Mouse (Mus musculus) gonadal fat pad, adult 2 months (tissue): ENCODE results near the gene Arhgef25. TPM values are rescaled to one million over a fixed set of nuclear protein-coding genes. Genes with fewer than 3 reads are reported as not detected.

Experiments
- DNase-seq: peaks from one replicate; pipeline ENCODE4 v3.0.0-alpha.2; 2012; ENCODE audit warnings: low read depth
- polyA plus RNA-seq: library from polyadenylated mRNA; depleted of rRNA; stranded (reverse); fragments of >200 nt; gene quantifications from 2 replicates; pipeline ENCODE4 v1.2.3, GENCODE M21; 2012

Gene Arhgef25
- polyA plus RNA-seq, 1 experiment, result 29.6 TPM

GRCm38 (mm10) chr10:127185506-127185905, 4.4 kb downstream of the Arhgef25 start:
- no peak for DNase-seq

- DNase-seq, result no peak
These were observed 4.8 kb downstream of the Arhgef25 start for GRCm38 (mm10) chr10:127185101-127185500.

DNA sequence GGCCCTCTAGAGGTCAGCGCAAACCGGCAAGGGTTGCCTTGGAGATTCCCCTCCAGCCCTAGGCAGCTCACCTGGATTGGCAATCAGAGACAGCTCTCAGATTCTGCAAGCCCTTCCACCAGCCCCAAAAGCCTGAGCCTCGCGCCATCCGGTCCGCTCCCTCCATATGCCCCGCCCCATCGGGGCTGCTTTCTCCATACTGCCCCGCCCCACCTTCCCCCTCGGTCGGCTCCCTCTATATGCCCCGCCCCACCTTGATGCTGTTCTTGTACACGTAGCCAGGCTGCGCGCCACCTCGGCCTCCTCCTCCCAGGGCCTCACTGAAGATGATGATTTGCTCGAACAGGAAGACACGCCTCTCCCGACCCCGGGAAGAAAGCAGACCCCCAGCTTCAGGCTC, 6.1 kb downstream of the Arhgef25 start:
- no peak for DNase-seq

DNA sequence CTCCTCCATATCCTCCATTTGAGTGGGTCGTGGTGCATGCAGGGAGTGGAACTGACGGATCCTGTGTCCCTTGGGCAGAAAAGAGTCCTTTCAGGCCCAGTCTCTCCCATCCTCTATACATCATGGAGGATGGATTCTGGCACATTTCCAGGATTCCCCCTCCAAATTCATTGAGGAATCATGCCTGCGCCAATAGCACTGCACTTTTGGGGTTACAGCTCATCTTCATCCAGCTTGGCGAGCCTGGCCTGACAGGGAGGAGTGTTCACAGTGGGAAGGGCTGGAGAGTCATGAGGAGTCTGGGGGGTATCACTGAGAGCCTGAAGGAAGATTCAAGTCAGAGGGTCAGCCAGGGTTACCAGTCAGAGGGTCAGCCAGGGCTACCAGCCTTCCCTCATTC, 7.3 kb downstream of the Arhgef25 start:
- no peak for DNase-seq

DNA sequence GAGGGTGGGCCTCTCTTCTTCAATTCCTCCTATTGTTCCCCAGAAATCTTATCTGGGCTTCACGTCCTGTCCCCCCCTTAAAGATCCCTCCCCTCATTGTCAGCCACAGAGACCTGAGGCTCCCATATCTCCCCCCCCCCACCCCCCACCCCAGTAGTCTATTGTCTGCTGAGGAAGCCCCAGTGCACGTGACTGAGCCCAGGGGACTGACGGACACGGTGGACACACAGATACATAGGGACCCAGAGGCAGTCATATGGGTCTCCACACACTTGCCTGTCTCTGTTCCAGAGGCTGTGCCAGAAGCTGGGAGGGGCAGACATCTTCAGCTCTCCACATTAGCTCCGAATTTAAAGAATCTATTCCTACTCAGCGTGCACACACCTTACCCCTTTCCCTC, 8.3 kb downstream of the Arhgef25 start:
- no peak for DNase-seq

DNA sequence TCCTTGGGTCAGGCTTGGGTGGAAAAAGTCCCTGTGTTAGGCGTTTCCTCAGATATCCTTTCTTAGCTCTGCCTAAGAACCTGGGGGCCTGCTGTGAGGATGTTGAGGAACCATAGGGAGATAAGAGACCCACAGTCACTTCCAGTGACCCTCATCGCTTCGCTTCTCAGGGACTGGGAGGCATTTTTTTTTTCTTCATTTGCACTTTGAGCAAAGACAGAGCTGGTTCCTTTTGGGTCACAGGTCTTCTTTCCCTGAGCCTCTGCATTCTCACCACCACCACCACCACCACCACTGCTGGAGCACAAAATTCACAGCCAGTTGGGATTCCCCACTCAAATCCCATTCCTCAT, 9.2 kb downstream of the Arhgef25 start:
- no peak for DNase-seq

DNA sequence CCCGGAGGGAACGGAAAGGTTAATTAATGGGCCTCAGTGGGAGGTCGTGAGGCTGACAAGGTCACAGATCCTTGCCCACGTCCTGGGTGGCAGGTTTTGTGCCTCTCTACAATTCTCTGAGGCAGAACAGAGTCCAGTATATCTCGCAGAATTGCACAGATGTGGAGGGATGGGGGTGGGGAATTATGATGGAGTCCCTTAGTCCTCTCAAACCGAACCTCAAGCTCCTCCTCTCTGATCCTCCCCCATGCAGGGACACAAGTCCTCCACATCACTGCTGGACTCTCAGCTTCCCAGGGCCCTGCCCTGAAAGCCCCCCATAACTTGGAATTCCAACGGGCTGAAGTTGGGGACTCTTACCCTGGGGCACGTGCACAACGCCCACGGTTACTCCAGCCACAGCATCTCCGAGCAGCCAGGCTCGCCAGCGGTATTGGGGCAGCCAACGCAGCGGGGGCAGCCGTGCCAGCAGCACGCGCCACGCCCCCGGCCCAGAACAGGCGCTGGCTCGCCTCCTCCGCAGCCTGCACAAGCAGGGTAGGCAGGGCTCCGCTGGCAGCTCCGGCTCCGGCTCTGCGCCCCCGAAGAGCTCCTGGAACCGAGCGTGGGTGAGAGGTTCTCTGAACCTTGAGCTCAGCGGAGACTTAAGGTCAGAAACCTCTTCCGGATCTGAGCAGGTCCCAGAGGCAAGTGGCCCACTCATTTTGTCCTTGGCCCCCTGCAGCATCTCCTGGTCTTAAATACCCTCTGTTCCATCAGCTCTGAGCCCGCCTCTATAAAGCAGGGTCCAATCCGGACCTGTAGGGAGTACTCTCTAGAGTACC, 9.8 kb downstream of the Arhgef25 start, which contains the start of gene Slc26a10:
Gene Slc26a10, minus strand, starts transcription at position 775 of the 824 bp plus-strand sequence.
- no peak for DNase-seq

GRCm38 (mm10) chr10:127178286-127179027, 11.4 kb downstream of the Arhgef25 start:
- no peak for DNase-seq

DNA sequence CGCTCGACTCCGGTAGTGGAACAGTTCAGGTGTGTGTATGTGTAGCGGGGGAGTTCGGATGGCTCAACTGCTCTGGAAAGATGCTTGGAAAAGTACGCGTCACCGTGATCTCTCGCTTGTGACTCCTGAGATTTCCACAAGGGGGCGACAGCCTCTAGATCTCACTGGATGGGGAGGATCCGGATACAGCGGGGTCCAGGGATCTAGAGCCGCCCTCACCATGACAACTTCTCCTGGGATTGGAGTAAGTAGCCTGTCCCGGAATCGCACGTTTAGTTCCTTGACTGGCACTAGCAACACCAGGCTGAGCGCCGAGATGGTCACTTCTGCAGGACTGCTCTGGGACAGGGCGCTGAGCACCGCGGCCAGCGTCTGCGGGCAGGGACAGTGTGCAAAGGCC, 12.2 kb downstream of the Arhgef25 start:
- no peak for DNase-seq

- DNase-seq, result no peak
These were observed 12.6 kb downstream of the Arhgef25 start for GRCm38 (mm10) chr10:127177235-127177634.

DNA sequence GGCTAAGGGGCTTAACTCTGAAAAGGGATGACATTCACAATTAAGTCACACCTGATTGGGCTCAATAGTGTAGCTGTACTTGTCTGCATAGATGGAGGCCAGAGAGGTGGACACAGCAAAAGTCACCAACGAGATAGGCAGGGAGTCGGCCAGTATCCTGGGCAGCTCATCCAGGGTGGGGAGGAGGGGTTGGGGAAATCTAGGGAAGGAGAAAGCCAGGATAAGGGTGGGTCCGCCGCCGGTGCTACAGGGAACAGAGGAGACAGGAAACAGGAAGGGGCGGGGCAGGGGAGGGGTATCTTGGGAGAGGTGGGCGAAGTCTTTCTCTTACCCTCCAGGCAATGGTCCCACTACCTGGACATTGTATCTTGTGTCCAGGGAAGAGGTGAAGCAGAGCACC, 13.1 kb downstream of the Arhgef25 start:
- no peak for DNase-seq

- DNase-seq, result no peak
These were observed 13.7 kb downstream of the Arhgef25 start for GRCm38 (mm10) chr10:127176228-127176627.

DNA sequence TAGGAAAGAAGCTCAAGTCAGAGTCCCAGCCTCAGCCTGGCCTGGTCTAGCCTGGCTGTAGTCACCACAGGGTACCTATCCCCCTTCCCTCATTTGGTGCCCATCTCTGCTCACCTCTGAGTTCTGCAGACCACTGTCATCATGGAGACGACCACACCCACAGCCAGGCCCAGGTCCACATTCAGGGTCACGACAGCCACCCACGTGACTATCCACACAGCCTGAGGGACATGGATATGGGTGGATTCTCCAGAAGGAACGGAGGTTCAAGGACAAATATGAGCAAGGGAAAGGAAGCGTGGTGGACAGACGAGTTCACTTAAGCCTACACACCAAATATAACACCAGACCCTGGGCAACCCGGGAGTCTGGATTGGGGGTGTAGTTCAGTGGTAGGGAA, 15.7 kb downstream of the Arhgef25 start:
- no peak for DNase-seq

DNA sequence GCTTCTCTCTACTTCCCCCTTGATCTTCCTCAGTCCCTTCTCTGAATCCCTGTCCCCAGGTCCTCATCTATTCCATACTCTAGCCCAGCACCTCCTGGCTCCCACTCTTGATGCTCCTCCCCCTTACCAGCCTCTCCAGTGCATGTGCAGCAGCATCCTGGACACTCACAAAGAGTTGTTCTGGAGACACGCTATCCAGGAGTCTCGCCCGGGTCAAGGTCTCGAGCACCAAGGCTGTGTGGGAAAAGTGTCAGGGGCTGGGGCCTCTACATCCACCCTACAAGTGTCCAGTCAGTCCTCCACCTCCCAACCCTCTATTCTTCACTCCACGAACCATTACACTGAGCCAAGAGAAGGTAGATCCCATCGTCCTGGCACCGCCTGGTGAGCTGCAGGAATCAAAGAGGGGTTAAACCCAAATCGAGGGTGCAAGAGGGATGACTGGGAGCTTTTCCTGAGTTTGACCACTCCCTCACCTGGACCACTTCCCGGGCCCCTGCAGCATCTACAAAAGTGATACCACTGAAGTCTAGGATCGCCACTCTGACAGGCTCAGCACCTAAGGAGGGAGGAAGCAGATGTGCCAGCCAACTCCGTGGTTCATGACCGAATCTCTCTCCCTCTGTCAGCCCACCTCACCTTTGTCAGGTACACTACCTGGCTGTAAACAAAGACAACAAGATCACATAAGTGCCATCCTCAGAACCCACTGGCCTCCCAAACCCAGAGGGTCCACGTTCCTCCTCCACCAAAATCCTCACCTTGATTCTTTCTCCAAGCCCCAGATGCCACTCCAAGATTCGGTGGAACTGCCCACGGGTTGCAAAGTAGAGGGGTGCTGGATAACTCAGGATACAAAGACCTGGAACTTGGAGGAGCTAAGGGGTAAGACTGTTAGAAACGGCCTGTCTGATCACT, 16.5 kb downstream of the Arhgef25 start:
- no peak for DNase-seq

GRCm38 (mm10) chr10:127171631-127172200, 18.2 kb downstream of the Arhgef25 start:
- no peak for DNase-seq

DNA sequence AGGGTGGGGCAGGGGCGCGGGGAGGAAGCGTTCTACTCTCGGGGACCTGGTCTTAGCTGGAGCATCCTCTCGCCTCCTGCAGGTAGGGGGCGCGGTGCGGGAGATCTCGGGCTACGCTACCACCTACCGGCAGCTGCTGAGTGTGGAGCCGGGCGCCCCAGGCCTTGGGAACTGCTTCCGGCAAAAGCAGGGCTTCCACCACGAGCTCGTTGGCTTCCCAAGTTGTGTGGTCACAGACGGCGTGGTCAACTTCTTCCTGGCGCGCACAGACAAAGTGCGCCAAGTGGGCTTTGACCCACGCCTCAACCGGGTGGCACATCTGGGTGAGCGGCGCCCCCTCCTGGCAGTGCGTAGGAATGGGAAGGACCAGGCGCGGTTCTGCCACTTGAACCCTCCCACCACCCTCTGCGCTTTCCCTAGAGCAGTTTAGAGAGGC, 19.0 kb downstream of the Arhgef25 start:
- no peak for DNase-seq

- no peak for DNase-seq
These were observed 19.9 kb downstream of the Arhgef25 start for GRCm38 (mm10) chr10:127170002-127170401.

- DNase-seq, result peak; percentile 74
These were observed 22.2 kb downstream of the Arhgef25 start for GRCm38 (mm10) chr10:127167614-127168192.

- no peak for DNase-seq
These were observed 22.9 kb downstream of the Arhgef25 start for GRCm38 (mm10) chr10:127166771-127167613.

DNA sequence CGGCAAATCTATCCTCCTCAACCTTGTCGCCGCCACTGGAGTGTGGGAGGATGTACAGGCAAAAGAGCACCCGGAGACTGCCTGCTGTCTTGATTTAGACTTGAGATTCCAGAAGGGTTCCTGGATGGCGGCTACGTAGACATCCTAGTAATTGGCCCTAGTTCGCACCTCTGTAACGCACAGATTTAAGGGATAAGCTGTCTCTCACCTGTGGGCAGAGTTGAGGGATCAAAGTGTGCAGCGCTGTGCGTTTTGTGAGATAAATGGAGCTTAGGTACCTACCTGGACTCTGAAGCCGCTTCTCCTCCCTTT, 23.5 kb downstream of the Arhgef25 start:
- no peak for DNase-seq
